Mouse (Mus musculus) kidney, embryonic 16.5 days (tissue): ENCODE measurements around the gene Ptrh2. TPM values are rescaled to one million over a fixed set of nuclear protein-coding genes. Genes with fewer than 3 reads are reported as not detected.
A peak's percentile ranks its signal among the peaks of the same experiment; 100 is the strongest.
"Not testable (repeated sequence)": the region's sequence is repeated elsewhere in the genome, so short reads cannot be mapped to it uniquely, and the experiment has no call there.

Source experiments
- ATAC-seq: fragments of 200-750 bp; cut with Nextera tagmentation; 2 replicates; pipeline ENCODE4 v1.8.0; 2017; ENCODE audit warnings: moderate TSS enrichment; ENCODE audit not compliant: low FRiP score, low TSS enrichment
- H3K27ac ChIP-seq: fragments of 300-500 bp; sonication (generic); 2 replicates; pipeline ENCODE4 v1.5.1; 2014; ENCODE audit warnings: low read length
- H3K27me3 ChIP-seq: fragments of 300-500 bp; sonication (generic); 2 replicates; pipeline ENCODE4 v1.6.1; 2014; ENCODE audit warnings: low read length, control low read depth, mixed read lengths; ENCODE audit not compliant: insufficient read depth
- H3K36me3 ChIP-seq: fragments of 300-500 bp; sonication (generic); 2 replicates; pipeline ENCODE4 v1.6.1; 2014; ENCODE audit warnings: low read length, control low read depth, mixed read lengths; ENCODE audit not compliant: insufficient read depth
- H3K4me1 ChIP-seq: fragments of 300-500 bp; sonication (generic); 2 replicates; pipeline ENCODE4 v1.6.1; 2014; ENCODE audit warnings: low read length, control low read depth, mixed read lengths; ENCODE audit not compliant: insufficient read depth
- H3K4me2 ChIP-seq: fragments of 300-500 bp; sonication (generic); replicated peaks from 2 replicates; pipeline ENCODE4 v1.6.1; 2014; ENCODE audit warnings: low read depth, low read length
- H3K4me3 ChIP-seq: fragments of 300-500 bp; sonication (generic); 2 replicates; pipeline ENCODE4 v1.5.1; 2014; ENCODE audit warnings: mild to moderate bottlenecking, low read length
- H3K9ac ChIP-seq: fragments of 300-500 bp; sonication (generic); replicated peaks from 2 replicates; pipeline ENCODE4 v1.6.1; 2014; ENCODE audit warnings: low read length
- H3K9me3 ChIP-seq: fragments of 300-500 bp; sonication (generic); 2 replicates; pipeline ENCODE4 v1.6.1; 2016; ENCODE audit warnings: low read length, control low read depth
- WGBS: fragments of 180-500 bp; shearing (Covaris S2); extraction: QIAGEN DNeasy Blood & Tissue Kit; methylation state at CpG from one replicate; pipeline ENCODE4 v1.1.7; 2014; 5-methylcytosine and 5-hydroxymethylcytosine counted together
- polyA plus RNA-seq: library from polyadenylated mRNA; unstranded; fragments of >200 nt; fragmentation: Nextera tagmentation; extraction: Ambion mirVana; gene quantifications from 2 replicates; pipeline ENCODE4 v1.2.1, GENCODE M21; 2015

Ptrh2 gene
- polyA plus RNA-seq, 1 experiment from 2014 or later, result 33.1 TPM

- no peak overlapping the region for H3K9ac ChIP-seq
- ATAC-seq, result no peak
- H3K27ac ChIP-seq, result no peak overlapping the region
- no peaks in the 10 kb centered on the region for H3K27me3 ChIP-seq
- no peaks in the 10 kb centered on the region for H3K4me1 ChIP-seq
- 90% methylated on average over 8 of the region's 8 CpGs for WGBS
- no peaks in the 10 kb centered on the region for H3K9me3 ChIP-seq
- no peak overlapping the region for H3K4me3 ChIP-seq
- no peak overlapping the region for H3K4me2 ChIP-seq
- H3K36me3 ChIP-seq, result peaks cover 51% of the 10 kb centered on the region
Measured at GRCm38 (mm10) chr11:86719390-86719789, 35.6 kb downstream of the Ptrh2 start.

- Histone ChIP-seq H3K9me3 (no peaks in the 10 kb centered on the region), H3K4me3 (no peak overlapping the region), H3K4me2 (no peak overlapping the region), H3K27me3 (no peaks in the 10 kb centered on the region), H3K9ac (no peak overlapping the region), H3K36me3 (peaks cover 45% of the 10 kb centered on the region), H3K4me1 (no peaks in the 10 kb centered on the region), H3K27ac (no peak overlapping the region)
- ATAC-seq, result no peak
- 93% methylated on average over 3 of the region's 3 CpGs for WGBS
Measured at GRCm38 (mm10) chr11:86724004-86724403, 40.2 kb downstream of the Ptrh2 start.

DNA sequence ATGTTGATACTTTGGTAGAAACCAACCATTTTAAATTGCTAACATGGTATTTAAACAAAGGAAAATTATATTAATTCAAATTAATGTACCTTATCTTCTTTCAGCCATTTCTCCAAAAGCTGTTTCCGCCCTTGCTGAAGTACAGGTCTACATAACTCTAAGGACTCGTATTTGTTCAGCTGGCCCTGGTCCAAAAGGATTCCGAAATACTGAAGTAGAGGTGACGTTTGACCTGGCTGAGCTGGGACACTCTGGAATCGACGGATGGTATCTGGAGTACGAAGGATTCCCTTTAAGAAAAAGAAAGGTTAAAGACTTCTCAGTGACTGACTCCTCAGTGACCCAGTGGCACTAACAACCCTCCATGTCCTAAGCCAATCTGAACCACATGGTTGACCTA is 41.2 kb downstream of the Ptrh2 start:
- Histone ChIP-seq H3K27me3 (no peaks in the 10 kb centered on the region), H3K4me1 (no peaks in the 10 kb centered on the region), H3K4me3 (no peak overlapping the region), H3K36me3 (peaks cover 42% of the 10 kb centered on the region), H3K9me3 (no peaks in the 10 kb centered on the region), H3K9ac (no peak overlapping the region), H3K27ac (no peak overlapping the region), H3K4me2 (no peak overlapping the region)
- 88% methylated on average over 7 of the region's 7 CpGs for WGBS
- ATAC-seq, result no peak

DNA sequence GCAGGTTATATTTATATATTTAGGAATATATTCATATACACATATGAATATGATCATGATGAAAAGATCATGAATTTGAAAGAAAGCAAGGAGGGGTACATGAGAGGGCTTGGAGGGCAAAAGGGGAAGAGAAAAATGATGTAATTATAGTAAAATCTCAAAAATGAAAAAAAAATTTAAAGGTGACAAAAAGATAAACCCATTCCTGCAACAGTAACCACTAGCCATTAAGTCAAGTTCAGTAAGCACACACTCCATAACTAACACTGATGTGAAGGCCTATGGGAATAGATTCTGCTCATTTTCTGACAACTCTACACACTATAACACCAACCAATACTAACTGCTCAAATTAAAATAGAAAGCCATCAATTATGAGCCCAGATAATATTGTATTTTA is 41.8 kb downstream of the Ptrh2 start:
- Histone ChIP-seq H3K4me3 (no peak overlapping the region), H3K36me3 (peaks cover 40% of the 10 kb centered on the region), H3K9me3 (no peaks in the 10 kb centered on the region), H3K27me3 (no peaks in the 10 kb centered on the region), H3K4me1 (no peaks in the 10 kb centered on the region), H3K27ac (no peak overlapping the region), H3K9ac (no peak overlapping the region), H3K4me2 (no peak overlapping the region)
- no peak for ATAC-seq

- WGBS, result 91% methylated on average over 2 of the region's 2 CpGs
- Histone ChIP-seq H3K9ac (no peak overlapping the region), H3K4me1 (no peaks in the 10 kb centered on the region), H3K4me2 (no peak overlapping the region), H3K36me3 (peaks cover 36% of the 10 kb centered on the region), H3K27ac (no peak overlapping the region), H3K9me3 (no peaks in the 10 kb centered on the region), H3K27me3 (no peaks in the 10 kb centered on the region), H3K4me3 (no peak overlapping the region)
- ATAC-seq, result no peak
Measured at GRCm38 (mm10) chr11:86731443-86731842, 47.7 kb downstream of the Ptrh2 start.

DNA sequence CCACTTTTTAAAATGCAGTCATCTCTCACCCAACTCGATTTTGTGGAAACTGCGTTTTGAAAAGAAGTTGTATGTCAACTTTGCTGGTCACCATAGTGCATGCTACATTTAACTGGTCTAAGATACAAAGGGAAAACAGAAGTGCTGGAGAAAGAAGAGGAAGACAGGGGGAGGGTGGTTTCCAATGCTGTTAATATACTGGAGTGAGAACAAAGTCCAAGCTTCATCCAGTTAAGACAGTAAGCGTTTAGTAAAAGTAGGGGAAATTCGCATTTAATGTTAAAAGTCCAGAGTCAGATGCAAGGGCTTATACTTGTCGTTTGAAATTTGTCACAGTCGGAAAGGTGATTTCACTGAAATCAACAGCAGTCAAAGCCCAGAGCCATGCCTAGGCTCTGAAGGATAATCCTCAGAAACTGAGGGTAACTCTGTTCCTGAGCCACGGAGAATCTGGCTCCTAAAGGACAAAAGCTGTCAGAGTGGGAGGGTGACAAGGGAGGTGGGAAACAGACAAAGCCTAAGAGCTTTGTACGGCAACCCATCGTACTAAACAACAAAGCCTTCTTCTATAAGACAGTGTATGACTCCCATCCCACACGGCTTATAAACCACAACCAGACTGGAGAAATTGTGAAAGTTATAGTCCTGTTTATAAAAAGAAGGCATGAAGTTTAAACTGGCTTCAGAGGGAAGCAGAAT is 50.6 kb downstream of the Ptrh2 start:
- Histone ChIP-seq H3K36me3 (peaks cover 30% of the 10 kb centered on the region), H3K4me3 (no peak overlapping the region), H3K4me1 (peaks cover 5% of the 10 kb centered on the region; the same call in 1 of the 2 replicates), H3K9me3 (no peaks in the 10 kb centered on the region), H3K4me2 (no peak overlapping the region), H3K9ac (no peak overlapping the region), H3K27ac (peak overlapping the region; percentile 62; the same call in 1 of the 2 replicates), H3K27me3 (no peaks in the 10 kb centered on the region)
- ATAC-seq, result no peak
- 85% methylated on average over 10 of the region's 10 CpGs for WGBS

GRCm38 (mm10) chr11:86734993-86735392 is 51.2 kb downstream of the Ptrh2 start:
- 92% methylated on average over 4 of the region's 4 CpGs for WGBS
- Histone ChIP-seq H3K4me3 (no peak overlapping the region), H3K27me3 (no peaks in the 10 kb centered on the region), H3K36me3 (peaks cover 26% of the 10 kb centered on the region), H3K9ac (no peak overlapping the region), H3K9me3 (no peaks in the 10 kb centered on the region), H3K4me1 (peaks cover 5% of the 10 kb centered on the region; the same call in 1 of the 2 replicates), H3K27ac (no peak overlapping the region), H3K4me2 (no peak overlapping the region)
- ATAC-seq, result no peak

- Histone ChIP-seq H3K27me3 (no peaks in the 10 kb centered on the region), H3K27ac (no peak overlapping the region), H3K4me2 (no peak overlapping the region), H3K9ac (no peak overlapping the region), H3K9me3 (no peaks in the 10 kb centered on the region), H3K4me1 (peaks cover 5% of the 10 kb centered on the region; the same call in 1 of the 2 replicates), H3K36me3 (peaks cover 10% of the 10 kb centered on the region; the same call in 1 of the 2 replicates), H3K4me3 (no peak overlapping the region)
- ATAC-seq, result peak; percentile 70; the same call in 1 of the 2 replicates
- 34% methylated on average over 8 of the region's 8 CpGs for WGBS
Measured at GRCm38 (mm10) chr11:86737301-86738000, 53.7 kb downstream of the Ptrh2 start.

DNA sequence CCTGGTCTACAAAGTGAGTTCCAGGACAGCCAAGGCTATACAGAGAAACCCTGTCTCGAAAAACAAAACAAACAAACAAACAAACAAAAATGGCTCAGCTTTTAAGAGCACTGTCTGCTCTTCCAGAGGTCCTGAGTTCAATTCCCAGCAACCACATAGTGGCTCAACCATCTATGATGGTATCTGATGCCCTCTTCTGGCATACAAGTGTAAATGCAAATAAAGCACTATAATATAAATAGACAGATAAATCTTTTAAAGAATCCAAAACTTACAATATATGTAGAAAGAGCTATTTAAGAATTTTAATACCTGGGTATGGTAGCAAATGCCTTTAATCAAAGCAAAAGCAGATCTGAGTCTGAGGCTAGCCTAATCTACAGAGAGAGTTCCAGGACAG is 54.5 kb downstream of the Ptrh2 start:
- not testable (repeated sequence) for ATAC-seq, H3K27me3 ChIP-seq, H3K36me3 ChIP-seq, H3K4me2 ChIP-seq, H3K4me1 ChIP-seq, H3K4me3 ChIP-seq, H3K9ac ChIP-seq, H3K27ac ChIP-seq, H3K9me3 ChIP-seq
- WGBS, result 100% methylated on average over 1 of the region's 1 CpGs

DNA sequence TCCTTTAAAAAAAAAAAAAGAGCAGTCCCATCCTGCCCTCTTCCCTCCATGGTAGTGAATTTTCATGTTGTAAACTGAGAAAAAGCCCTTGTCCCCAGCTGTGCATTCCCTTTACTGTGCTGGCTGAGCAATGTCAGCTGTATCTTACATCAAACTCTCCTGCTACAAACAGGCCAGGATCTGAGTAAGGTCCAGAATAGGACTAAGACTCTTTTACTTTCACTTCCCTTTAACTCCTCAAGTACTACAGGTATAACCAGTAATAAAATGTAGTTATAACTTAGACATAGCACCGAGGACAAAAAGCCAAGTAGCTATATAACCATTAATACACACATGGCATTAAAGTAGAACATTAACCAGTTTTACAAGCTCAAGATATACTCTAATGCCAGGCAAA is 55.2 kb downstream of the Ptrh2 start:
- no peak for ATAC-seq
- WGBS, result 72% methylated on average over 1 of the region's 1 CpGs
- Histone ChIP-seq H3K9me3 (no peaks in the 10 kb centered on the region), H3K27me3 (no peaks in the 10 kb centered on the region), H3K27ac (0 out of 2 replicates have a peak overlapping the region, but pooled peaks have one; percentile 13), H3K36me3 (0 out of 2 replicates have a peak, but pooled peaks cover 4% of the 10 kb centered on the region), H3K4me1 (peaks cover 7% of the 10 kb centered on the region), H3K4me2 (no peak overlapping the region), H3K4me3 (no peak overlapping the region), H3K9ac (no peak overlapping the region)
